Mouse (Mus musculus): ENCODE measurements around the gene Trdmt1. TPM values are rescaled to one million over a fixed set of nuclear protein-coding genes. Genes with fewer than 3 reads are reported as not detected.

Gene Trdmt1
- 1.0 TPM for polyA plus RNA-seq (2015; fragmentation: Illumina TruSeq; extraction: RNeasy Lipid Tissue Mini Kit (QIAGEN cat#74804); ENCODE audit: insufficient read depth, low read depth, low replicate concordance)

DNA sequence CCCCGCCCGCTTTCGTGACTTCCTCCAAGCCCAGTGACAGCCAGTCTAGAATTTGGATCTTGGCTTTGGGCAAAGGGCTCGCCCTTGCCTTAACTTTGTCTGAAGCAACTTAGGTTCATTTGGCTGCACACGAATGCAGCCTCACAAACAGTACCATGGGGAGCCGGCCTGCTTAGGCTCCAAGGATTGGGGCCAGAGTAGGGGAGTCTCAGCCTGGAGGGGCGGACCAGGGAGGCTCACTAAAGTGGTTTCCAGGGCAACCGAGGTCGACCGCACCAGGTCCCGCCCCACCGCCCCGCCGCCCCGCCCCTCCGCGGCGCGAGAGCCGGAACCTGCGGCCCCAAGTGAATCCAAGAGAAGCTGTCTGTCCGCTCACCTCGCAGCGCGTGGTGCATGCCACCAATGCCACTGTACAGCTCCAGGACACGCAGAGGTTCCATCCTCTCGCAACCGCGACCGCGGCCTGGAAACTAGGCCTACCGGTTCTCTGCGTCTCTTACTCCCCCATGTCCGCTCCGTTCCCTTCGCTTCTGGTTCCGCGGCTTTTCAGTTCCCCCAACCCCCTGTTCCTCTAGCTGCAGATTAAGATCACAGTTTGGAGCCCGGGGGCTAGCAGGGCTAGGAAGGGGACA lies at the start of gene Trdmt1:
Trdmt1 (minus strand) TSS at position 476 of the 632 bp plus-strand sequence.

DNA sequence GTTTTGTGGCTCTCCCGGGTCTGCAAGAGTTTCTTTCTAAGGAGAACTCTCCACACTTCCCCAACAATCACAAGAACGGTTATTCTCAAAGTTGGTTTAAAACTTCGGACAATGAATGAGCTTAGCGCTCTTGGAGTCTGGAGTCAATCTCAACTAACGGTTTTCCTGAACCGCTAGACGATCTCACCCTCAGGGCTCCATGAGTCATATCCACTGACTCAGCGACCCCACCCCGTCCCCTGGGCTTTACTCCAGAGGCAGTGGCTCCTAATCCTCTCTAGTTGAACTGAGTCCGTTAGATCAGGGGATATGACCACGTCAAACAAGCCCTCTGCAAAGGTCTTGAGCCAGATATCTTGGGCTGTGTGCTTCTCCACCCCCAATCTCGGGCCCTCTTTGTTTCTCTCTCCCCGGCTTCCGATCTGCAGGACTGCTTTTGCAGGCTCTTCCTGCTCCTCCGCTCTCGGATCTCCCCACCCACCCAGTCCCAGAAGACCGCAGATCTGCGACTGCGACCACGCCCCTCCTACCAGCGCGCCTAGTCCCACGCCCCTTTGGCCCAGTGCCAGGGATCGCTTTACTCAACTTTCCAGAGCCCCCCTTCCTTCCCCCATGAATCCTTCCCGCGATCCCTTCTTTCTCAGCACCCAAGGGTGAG lies 29.1 kb upstream of the Trdmt1 start, which contains the start of gene Vim:
Vim (plus strand) TSS at position 520 of the 658 bp plus-strand sequence.

GRCm38 (mm10) chr2:13491734-13492133 lies 52.7 kb downstream of the Trdmt1 start, which contains the start of gene Cubn:
Cubn (minus strand) TSS chr2:13491813.

Other genes starting within 250 kb of the Trdmt1 start
- not detected for gene Cubn, start 52.9 kb downstream of the Trdmt1 start, polyA plus RNA-seq (2015; fragmentation: Illumina TruSeq; extraction: RNeasy Lipid Tissue Mini Kit (QIAGEN cat#74804); ENCODE audit: insufficient read depth, low read depth, low replicate concordance)
- gene Vim, start 29.3 kb upstream of the Trdmt1 start, polyA plus RNA-seq (2015; fragmentation: Illumina TruSeq; extraction: RNeasy Lipid Tissue Mini Kit (QIAGEN cat#74804); ENCODE audit: insufficient read depth, low read depth, low replicate concordance), result 184 TPM
- gene St8sia6, start 249.4 kb upstream of the Trdmt1 start, polyA plus RNA-seq (2015; fragmentation: Illumina TruSeq; extraction: RNeasy Lipid Tissue Mini Kit (QIAGEN cat#74804); ENCODE audit: insufficient read depth, low read depth, low replicate concordance), result 0.61 TPM